Comparison of ENCODE assay signal across 16 mouse cellular contexts in the genomic region with DNA sequence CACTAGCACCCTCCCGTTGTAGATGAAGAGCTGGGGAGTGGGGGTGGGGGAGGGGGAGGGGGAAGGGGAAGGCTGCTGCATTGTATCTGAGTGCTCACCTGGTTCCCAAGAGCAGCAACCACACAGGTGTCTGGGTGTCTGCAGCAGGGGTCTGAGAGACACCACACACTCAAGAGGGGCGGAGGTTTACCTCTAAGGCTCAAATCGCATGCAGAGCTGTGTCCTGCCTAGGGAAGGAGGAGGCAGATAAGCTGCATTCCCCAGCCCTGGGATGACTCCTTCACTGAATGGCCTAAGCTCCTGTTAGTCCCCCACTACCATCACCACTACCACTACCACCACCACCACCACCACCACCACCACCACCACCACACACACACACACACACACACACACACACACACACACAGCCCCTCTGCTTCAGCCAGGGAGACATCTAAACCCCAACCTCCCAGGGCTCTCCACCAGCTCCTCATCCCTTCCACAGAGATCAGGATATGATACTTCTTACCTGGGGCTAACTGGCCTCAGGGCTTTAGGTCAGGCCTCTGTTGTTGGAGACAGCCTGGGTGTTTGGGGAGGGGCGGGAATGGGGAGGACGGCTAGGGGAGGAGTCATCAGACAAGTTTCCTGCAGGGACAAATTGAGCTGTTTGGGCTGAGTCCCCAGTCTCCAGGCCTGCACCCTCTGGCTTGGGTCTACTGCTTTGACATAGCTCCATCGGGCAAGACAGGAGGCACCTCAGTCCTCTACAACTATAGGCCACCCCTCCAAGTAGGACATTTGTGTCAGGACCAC. TPM values are rescaled to one million over a fixed set of nuclear protein-coding genes. Genes with fewer than 3 reads are reported as not detected.
DNase-seq lines count a peak whose midpoint lies in the region; ATAC-seq and TF ChIP-seq lines count a peak whose summit lies in the region.
"Had no signal": no experiment of that assay in that cellular context is flagged by ENCODE, and none has a peak within 500 bp of the region (broad histone marks: within the 10 kb centered on the region; RNA-seq: fewer than 3 reads in every experiment).

A gene (minus strand): TSS at position 571 of the 798 bp plus-strand sequence.
A gene (minus strand): TSS at position 596 of the 798 bp plus-strand sequence.

- no peak for DNase-seq in heart, postnatal 14 days
- no peak for DNase-seq in spleen, adult 2 months (ENCODE audit: low read depth in 1 of 2, low spot score in 2 of 2)
- DNase-seq in spleen, adult 12 weeks (ENCODE audit: low spot score), result no peak
- no peak for DNase-seq in Muller cell, postnatal 12 days (ENCODE audit: inconsistent ontology term)
- DNase-seq in adrenal gland, adult 18-20 months (ENCODE audit: low spot score in 2 of 2), result no peak
- DNase-seq: adrenal gland, postnatal 25 days; cerebellum, adult 18-20 months; gastrocnemius, postnatal 36 days; thymus, postnatal 36 days had no signal

- H3K36me3 ChIP-seq in heart, embryonic 12.5 days, result no peaks in the 10 kb centered on the region
- no peaks in the 10 kb centered on the region for H3K36me3 ChIP-seq in spleen, adult 2 months (ENCODE audit: control insufficient read depth, insufficient read depth, low read length)
- H3K36me3 ChIP-seq in erythroblast, embryonic 14.5 days (ENCODE audit: control insufficient read depth), result peaks cover 65% of the 10 kb centered on the region
- H3K36me3 ChIP-seq in myocyte (ENCODE audit: control insufficient read depth, insufficient read depth), result no peaks in the 10 kb centered on the region
- H3K36me3 ChIP-seq: limb, embryonic 15.5 days had no signal

- no peak for TF ChIP-seq POLR2A in spleen, adult 2 months (IDR thresholded peaks at IDR 0.05; ENCODE audit: low read depth, low read length)
- TF ChIP-seq POLR2A in myocyte (IDR thresholded peaks at IDR 0.05; ENCODE audit: insufficient read length, low read depth), result no peak

- H3K4me3 ChIP-seq in heart, embryonic 12.5 days, result no peak within 1 kb of the TSS
- no peak within 1 kb of the TSS for H3K4me3 ChIP-seq in spleen, adult 2 months (ENCODE audit: extremely low read depth, insufficient read depth, insufficient read length)
- peak within 1 kb of the TSS; percentile 81 for H3K4me3 ChIP-seq in erythroblast, embryonic 14.5 days (replicated peaks)
- no peak within 1 kb of the TSS for H3K4me3 ChIP-seq in myocyte
- H3K4me3 ChIP-seq: limb, embryonic 15.5 days; megakaryocyte, embryonic 14.5 days had no signal

- no peaks in the 10 kb centered on the region for H3K9me3 ChIP-seq in heart, embryonic 12.5 days (replicated peaks)
- H3K9me3 ChIP-seq in erythroblast, embryonic 14.5 days (ENCODE audit: control insufficient read depth, low read length), result no peaks in the 10 kb centered on the region
- H3K9me3 ChIP-seq: limb, embryonic 15.5 days; megakaryocyte, embryonic 14.5 days had no signal

- ATAC-seq in heart, embryonic 12.5 days (ENCODE audit: insufficient number of reproducible peaks, low FRiP score), result 0 out of 2 replicates have a peak, but pooled peaks have one; percentile 27
- ATAC-seq: forebrain, embryonic 16.5 days had no signal

- no peak for TF ChIP-seq CTCF in spleen, adult 2 months (IDR thresholded peaks at IDR 0.05; ENCODE audit: extremely low read depth, insufficient read depth, insufficient read length, insufficient replicate concordance)

- H3K79me2 ChIP-seq in myocyte (ENCODE audit: control insufficient read depth, insufficient read depth), result peaks cover 12% of the 10 kb centered on the region

- H3K4me2 ChIP-seq in heart, embryonic 12.5 days, result peak within 1 kb of the TSS; percentile 33; the same call in 1 of the 2 replicates
- peak within 1 kb of the TSS; percentile 12 for H3K4me2 ChIP-seq in myocyte (ENCODE audit: low read depth)
- H3K4me2 ChIP-seq: hindbrain, embryonic 14.5 days; limb, embryonic 15.5 days had no signal

- 38% methylated on average over 6 of the region's 6 CpGs for WGBS in heart, embryonic 12.5 days
- 71% methylated on average over 6 of the region's 6 CpGs for WGBS in spleen, adult 2 months

- peak within 1 kb of the TSS; percentile 47; the same call in 1 of the 2 replicates for H3K27ac ChIP-seq in heart, embryonic 12.5 days (ENCODE audit: poor library complexity, severe bottlenecking)
- 0 out of 2 replicates have a peak within 1 kb of the TSS, but pooled peaks have one; percentile 8 for H3K27ac ChIP-seq in spleen, adult 2 months (ENCODE audit: insufficient read depth, low read length)
- H3K27ac ChIP-seq: hindbrain, embryonic 14.5 days; limb, embryonic 15.5 days had no signal

- H3K9ac ChIP-seq in heart, embryonic 12.5 days, result peak within 1 kb of the TSS; percentile 6; the same call in 1 of the 2 replicates
- H3K9ac ChIP-seq: hindbrain, embryonic 14.5 days; limb, embryonic 15.5 days had no signal

- H3ac ChIP-seq in myocyte (ENCODE audit: control insufficient read depth, insufficient read length), result no peak within 1 kb of the TSS

- peaks cover 15% of the 10 kb centered on the region for H3K4me1 ChIP-seq in heart, embryonic 12.5 days (replicated peaks)
- H3K4me1 ChIP-seq in spleen, adult 2 months (ENCODE audit: control insufficient read depth, insufficient read depth, insufficient read length), result peaks cover 9% of the 10 kb centered on the region; the same call in 1 of the 2 replicates
- peaks cover 72% of the 10 kb centered on the region for H3K4me1 ChIP-seq in erythroblast, embryonic 14.5 days (ENCODE audit: control insufficient read depth)

- peaks cover 5% of the 10 kb centered on the region for H3K27me3 ChIP-seq in heart, embryonic 12.5 days (replicated peaks)
- H3K27me3 ChIP-seq in spleen, adult 2 months (ENCODE audit: control insufficient read depth, insufficient read depth, low read length), result no peaks in the 10 kb centered on the region
- H3K27me3 ChIP-seq in erythroblast, embryonic 14.5 days (ENCODE audit: control insufficient read depth), result peaks cover under 1% of the 10 kb centered on the region
- H3K27me3 ChIP-seq in myocyte (ENCODE audit: control insufficient read depth, insufficient read depth, insufficient read length), result peaks cover 21% of the 10 kb centered on the region

- intact Hi-C loops in heart, postnatal 14 days (cut with DNase I), result no loop called here

TF ChIP-seq in myocyte, 11 proteins besides CTCF, POLR2A, EP300 and RAD21:
- no peak for TF ChIP-seq REST (IDR thresholded peaks at IDR 0.05; ENCODE audit: insufficient read depth, insufficient read length)
- TF ChIP-seq E2F4 (IDR thresholded peaks at IDR 0.05; ENCODE audit: insufficient read depth), result no peak
- TF ChIP-seq TCF3 (IDR thresholded peaks at IDR 0.05; ENCODE audit: insufficient read length, low read depth), result no peak
- no peak for TF ChIP-seq USF1 (IDR thresholded peaks at IDR 0.05; ENCODE audit: low read depth)
- TF ChIP-seq TCF12 (IDR thresholded peaks at IDR 0.05; ENCODE audit: insufficient read depth, poor library complexity, severe bottlenecking), result no peak
- no peak for TF ChIP-seq CEBPB (IDR thresholded peaks at IDR 0.05; ENCODE audit: insufficient read depth, poor library complexity, severe bottlenecking)
- TF ChIP-seq MAX (IDR thresholded peaks at IDR 0.05; ENCODE audit: low read depth), result no peak
- no peak for TF ChIP-seq POLR2AphosphoS2 (IDR thresholded peaks at IDR 0.05; ENCODE audit: insufficient read length, low read depth)
- no peak for TF ChIP-seq MYOG (IDR thresholded peaks at IDR 0.05; ENCODE audit: control insufficient read depth in 1 of 3, insufficient read depth in 1 of 3, insufficient read length in 2 of 3, low read depth in 2 of 3)
- TF ChIP-seq SRF (IDR thresholded peaks at IDR 0.05; ENCODE audit: control insufficient read depth, insufficient read length, low read depth), result no peak
- no peak for TF ChIP-seq MYOD1 (IDR thresholded peaks at IDR 0.05; ENCODE audit: control insufficient read depth in 1 of 3, insufficient read length in 2 of 3, low read depth in 2 of 3)

RNA-seq across cellular contexts. Expression of the first gene that starts in this region (rescaled TPM):
- polyA plus RNA-seq in heart, embryonic 12.5 days (2016; fragmentation: Nextera tagmentation; extraction: Ambion mirVana), result 69.8 and 72.1 TPM in 2 replicates
- 10 to 100 TPM; 60.6 to 62.7 TPM for total RNA-seq in heart, postnatal 14 days (2021)
- 203 and 239 TPM in 2 replicates for polyA plus RNA-seq in spleen, adult 2 months (2012; rRNA removed)
- 164 and 218 TPM in 2 replicates for polyA plus RNA-seq in erythroblast, embryonic 14.5 days (2012)
- 46.3 TPM for polyA plus RNA-seq in myocyte (2012; fragmentation: generic; extraction: Trizol)
- 100 to 1,000 TPM; 110 to 111 TPM for total RNA-seq in adrenal gland, adult 18-20 months (2021)

RNA-seq across cellular contexts. Expression of the second gene that starts in this region (rescaled TPM):
- 0.36 and 1.2 TPM in 2 replicates for polyA plus RNA-seq in heart, embryonic 12.5 days (2016; fragmentation: Nextera tagmentation; extraction: Ambion mirVana)
- under 1 TPM in 1 of 2 experiments, not detected in 1; 0.17 TPM for total RNA-seq in heart, postnatal 14 days (2021)
- 4.3 and 4.7 TPM in 2 replicates for polyA plus RNA-seq in spleen, adult 2 months (2012; rRNA removed)
- 2.9 and 3.4 TPM in 2 replicates for polyA plus RNA-seq in erythroblast, embryonic 14.5 days (2012)
- polyA plus RNA-seq in myocyte (2012; fragmentation: generic; extraction: Trizol), result 0.17 TPM
- not detected for total RNA-seq in adrenal gland, adult 18-20 months (2021)
- total RNA-seq: adrenal gland, postnatal 25 days; gastrocnemius, postnatal 36 days had no signal
- polyA plus RNA-seq: forebrain, embryonic 16.5 days; hindbrain, embryonic 14.5 days had no signal
